Mouse (Mus musculus): Measurements from ENCODE around the gene Pitpna. TPM values are rescaled to one million over a fixed set of nuclear protein-coding genes. Genes with fewer than 3 reads are reported as not detected.

Pitpna gene
- polyA plus RNA-seq, 1 experiment from 2014 or later, result 136 TPM

Small RNA genes within 50 kb of the gene (microRNA-seq; reads per million reads assigned to microRNA genes)
- gene Mir3971, result not detected

Other genes starting within 250 kb of the Pitpna start
- 48.0 and 51.1 TPM in 2 replicates for gene Rpa1, start 239.8 kb upstream of the Pitpna start, polyA plus RNA-seq (2014; fragmentation: Nextera tagmentation; extraction: Ambion mirVana)
- gene Smyd4, start 239.7 kb upstream of the Pitpna start, polyA plus RNA-seq (2014; fragmentation: Nextera tagmentation; extraction: Ambion mirVana), result 12.0 and 13.2 TPM in 2 replicates
- gene Serpinf1, start 165.4 kb upstream of the Pitpna start, polyA plus RNA-seq (2014; fragmentation: Nextera tagmentation; extraction: Ambion mirVana), result 49.9 and 66.1 TPM in 2 replicates
- gene Serpinf2, start 148.5 kb upstream of the Pitpna start, polyA plus RNA-seq (2014; fragmentation: Nextera tagmentation; extraction: Ambion mirVana), result not detected in 2 replicates
- gene Wdr81, start 133.4 kb upstream of the Pitpna start, polyA plus RNA-seq (2014; fragmentation: Nextera tagmentation; extraction: Ambion mirVana), result 6.5 and 7.9 TPM in 2 replicates
- gene Tlcd2, start 126.4 kb upstream of the Pitpna start, polyA plus RNA-seq (2014; fragmentation: Nextera tagmentation; extraction: Ambion mirVana), result 1.6 and 4.5 TPM in 2 replicates
- 74.5 and 83.2 TPM in 2 replicates for gene Prpf8, start 101.3 kb upstream of the Pitpna start, polyA plus RNA-seq (2014; fragmentation: Nextera tagmentation; extraction: Ambion mirVana)
- 2.8 and 3.1 TPM in 2 replicates for gene Rilp, start 78.0 kb upstream of the Pitpna start, polyA plus RNA-seq (2014; fragmentation: Nextera tagmentation; extraction: Ambion mirVana)
- 3.5 and 4.2 TPM in 2 replicates for gene Scarf1, start 74.6 kb upstream of the Pitpna start, polyA plus RNA-seq (2014; fragmentation: Nextera tagmentation; extraction: Ambion mirVana)
- 13.8 and 15.2 TPM in 2 replicates for gene Slc43a2, start 56.4 kb upstream of the Pitpna start, polyA plus RNA-seq (2014; fragmentation: Nextera tagmentation; extraction: Ambion mirVana)
- 42.3 and 44.9 TPM in 2 replicates for gene Inpp5k, start 42.9 kb downstream of the Pitpna start, polyA plus RNA-seq (2014; fragmentation: Nextera tagmentation; extraction: Ambion mirVana)
- 8.7 and 10.4 TPM in 2 replicates for gene Myo1c, start 62.4 kb downstream of the Pitpna start, polyA plus RNA-seq (2014; fragmentation: Nextera tagmentation; extraction: Ambion mirVana)
- gene Crk, start 91.2 kb downstream of the Pitpna start, polyA plus RNA-seq (2014; fragmentation: Nextera tagmentation; extraction: Ambion mirVana), result 102 and 115 TPM in 2 replicates
- gene Ywhae, start 144.8 kb downstream of the Pitpna start, polyA plus RNA-seq (2014; fragmentation: Nextera tagmentation; extraction: Ambion mirVana), result 1,491 and 1,607 TPM in 2 replicates
- gene Doc2b, start 208.0 kb downstream of the Pitpna start, polyA plus RNA-seq (2014; fragmentation: Nextera tagmentation; extraction: Ambion mirVana), result 2.9 and 3.7 TPM in 2 replicates